Mouse (Mus musculus) heart, postnatal 4 days (tissue): ENCODE results near the gene Rhbdd3. TPM values are rescaled to one million over a fixed set of nuclear protein-coding genes. Genes with fewer than 3 reads are reported as not detected.

Source experiments
- DNase-seq: peaks from one replicate; pipeline ENCODE4 v3.0.0; 2021
- total RNA-seq, 2 experiments: library from RNA; stranded (reverse); gene quantifications; 2 replicates each; pipeline ENCODE4 v1.2.3; 2021

Gene Rhbdd3
- total RNA-seq: 10 to 100 TPM; 19.4 to 20.6 TPM

GRCm38 (mm10) chr11:5098736-5099542 is at the start of gene Rhbdd3, which contains the start of gene Ewsr1:
Rhbdd3 (plus strand) TSS chr11:5098926.
Ewsr1 (minus strand) TSS chr11:5099266.
- peak; percentile 99 for DNase-seq

- no peak for DNase-seq
Observed at GRCm38 (mm10) chr11:5051629-5052028, 47.1 kb upstream of the Rhbdd3 start.

DNA sequence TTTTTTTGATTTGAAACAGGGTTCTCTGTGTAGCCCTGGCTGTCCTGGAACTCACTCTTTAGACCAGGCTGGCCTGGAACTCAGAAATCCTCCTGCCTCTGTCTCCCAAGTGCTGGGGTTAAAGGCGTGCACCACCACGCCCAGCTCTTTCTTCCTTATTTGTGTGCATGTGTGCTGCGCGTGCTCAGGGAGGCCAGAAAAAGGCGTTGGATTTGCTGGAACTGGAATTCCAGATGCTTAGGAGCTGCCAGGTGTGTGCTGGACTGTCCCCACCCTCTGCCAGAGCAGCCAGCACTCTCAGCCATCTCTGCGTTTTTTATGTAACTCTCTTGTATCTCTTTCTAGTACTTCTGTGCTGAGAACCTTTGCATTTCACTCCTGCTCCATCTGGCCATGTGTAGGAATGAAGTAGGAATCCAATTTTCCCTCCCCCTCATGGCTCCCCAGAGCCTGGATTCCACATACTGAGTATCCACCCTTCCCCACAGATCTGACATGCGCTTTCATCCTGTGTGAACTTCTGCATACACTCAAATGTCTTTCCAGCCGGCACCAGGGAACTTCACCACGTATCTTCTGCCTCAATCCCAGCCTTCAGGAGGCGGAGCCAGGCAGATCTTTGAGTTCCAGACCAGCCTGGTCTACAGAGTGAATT is 46.4 kb upstream of the Rhbdd3 start:
- no peak for DNase-seq

DNA sequence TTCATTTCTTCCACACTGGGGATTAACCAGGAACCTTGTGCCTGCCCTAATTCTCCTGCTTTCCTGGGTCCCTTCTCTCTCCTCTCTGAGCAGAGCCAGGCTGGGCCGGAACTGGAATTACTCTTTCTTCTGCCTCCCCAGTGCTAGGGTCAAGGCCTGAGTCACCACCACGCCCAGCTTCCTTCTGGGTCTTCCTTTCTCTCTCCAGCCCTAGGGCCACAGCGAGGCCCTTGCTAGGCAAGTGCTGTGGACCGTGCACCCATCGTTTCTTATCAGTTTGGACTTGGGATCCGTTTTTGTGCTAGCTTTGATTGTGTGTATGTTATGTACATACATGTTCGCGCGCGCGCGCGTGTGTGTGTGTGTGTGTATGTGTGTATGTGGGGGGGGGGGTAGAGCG is 44.6 kb upstream of the Rhbdd3 start:
- DNase-seq: no peak

- no peak for DNase-seq
Observed at GRCm38 (mm10) chr11:5054874-5055273, 43.9 kb upstream of the Rhbdd3 start.

DNA sequence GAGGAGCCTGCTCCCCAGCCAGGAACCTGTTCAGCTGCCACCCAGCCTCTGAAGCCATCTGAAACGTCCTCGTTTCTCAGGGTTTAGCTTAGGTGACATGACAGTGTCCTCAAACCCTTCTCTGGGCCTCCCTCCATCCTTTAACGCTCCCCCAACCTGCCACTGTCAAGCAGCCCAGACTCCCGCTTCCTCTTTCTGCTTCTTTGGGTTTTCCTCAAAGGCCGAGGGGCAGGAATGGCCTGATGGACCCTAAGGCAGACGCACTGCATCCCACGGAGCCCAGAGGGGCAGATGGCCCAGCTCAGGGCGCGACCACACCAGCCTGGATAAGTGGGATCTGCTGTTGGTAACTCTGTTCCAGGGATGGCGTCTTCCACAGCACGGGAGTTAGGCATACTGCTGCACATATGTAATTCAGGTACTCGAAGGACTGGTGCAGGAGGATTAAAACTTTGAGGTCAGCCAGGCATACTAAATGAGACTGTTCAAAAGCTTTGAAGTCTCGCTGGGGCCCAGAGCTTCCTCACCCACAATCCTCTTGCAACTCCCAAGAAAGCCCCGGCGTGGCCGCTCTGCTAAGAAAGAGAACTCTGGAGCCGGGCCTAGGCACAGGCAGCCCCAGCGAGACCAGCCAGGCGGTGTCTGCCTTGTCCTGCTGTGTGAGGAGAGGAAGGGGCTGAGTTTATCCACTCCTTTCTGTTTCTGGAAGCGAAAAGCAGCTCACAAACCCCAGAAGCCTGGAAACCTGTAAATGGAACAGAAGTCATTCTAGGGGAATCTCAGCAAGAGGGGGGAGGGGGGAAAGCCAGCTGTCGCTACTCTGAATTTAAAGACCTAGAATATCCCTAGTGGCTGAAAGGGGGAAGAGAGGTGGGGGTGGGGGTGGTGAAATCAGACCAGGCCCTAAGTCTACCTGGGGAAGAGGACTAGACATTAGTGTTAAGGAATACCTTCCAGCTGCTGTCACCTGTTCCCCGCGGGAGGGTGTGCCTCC is 42.5 kb upstream of the Rhbdd3 start:
- DNase-seq: no peak

- DNase-seq: no peak
Observed at GRCm38 (mm10) chr11:5057064-5057463, 41.7 kb upstream of the Rhbdd3 start.

DNA sequence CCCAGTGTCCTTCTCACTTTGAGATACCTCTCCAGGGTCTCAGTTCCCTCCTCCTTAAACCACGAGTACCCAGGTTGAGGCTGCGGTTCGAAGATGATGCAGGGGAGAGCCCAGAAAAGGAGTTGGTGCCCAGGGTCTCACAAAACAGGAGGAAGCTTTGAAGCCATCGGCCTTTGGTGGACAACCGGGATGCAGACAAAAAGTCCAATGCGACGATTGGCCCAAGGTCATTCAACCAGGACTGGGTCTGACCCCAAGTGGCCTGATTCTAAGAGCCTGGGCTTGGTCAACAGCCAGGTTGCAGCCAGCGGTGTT is 41.2 kb upstream of the Rhbdd3 start:
- DNase-seq: no peak

DNA sequence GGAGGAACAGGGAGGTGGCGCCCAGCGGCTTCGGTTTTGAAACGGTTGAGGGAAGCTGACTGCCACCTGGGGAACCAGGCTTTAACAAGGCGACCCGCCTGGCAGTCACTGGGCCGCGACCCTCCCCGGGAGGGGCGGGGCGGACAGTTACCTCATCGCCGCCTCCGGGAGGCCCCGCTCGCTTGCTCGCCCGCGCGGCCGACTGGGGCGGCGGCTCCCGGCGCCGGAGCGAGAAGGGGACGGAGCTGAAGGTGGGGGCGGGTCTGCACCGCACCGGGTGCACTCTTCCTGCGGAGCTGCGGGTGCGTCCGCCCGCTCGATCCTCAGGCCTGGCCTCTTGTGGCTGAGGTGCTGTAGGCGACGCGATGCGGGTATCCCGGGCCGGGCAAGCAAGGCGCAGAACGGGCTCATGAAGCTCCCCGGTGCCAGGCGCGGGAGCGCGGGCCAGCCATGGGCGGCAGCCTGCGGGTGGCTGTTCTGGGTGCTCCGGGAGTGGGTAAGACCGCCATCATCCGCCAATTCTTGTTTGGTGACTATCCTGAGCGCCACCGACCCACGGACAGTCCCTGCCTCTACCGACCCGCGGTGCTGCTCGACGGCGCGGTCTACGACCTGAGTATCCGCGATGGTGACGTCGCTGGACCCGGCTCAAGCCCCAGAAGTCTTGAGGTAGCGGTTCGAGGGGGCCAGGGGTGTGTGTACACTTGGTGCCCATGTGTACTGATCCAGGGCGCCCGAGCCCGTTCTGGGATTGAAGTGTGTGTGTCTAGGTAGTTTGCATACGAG is 40.7 kb upstream of the Rhbdd3 start, which contains the start of gene Rasl10a:
Gene Rasl10a (plus strand): TSS at position 273 of the 786 bp plus-strand sequence.
- peak; percentile 55 for DNase-seq

- DNase-seq: no peak
Observed at GRCm38 (mm10) chr11:5058783-5059182, 39.9 kb upstream of the Rhbdd3 start.

- no peak for DNase-seq
Observed at GRCm38 (mm10) chr11:5059230-5059629, 39.5 kb upstream of the Rhbdd3 start.

DNA sequence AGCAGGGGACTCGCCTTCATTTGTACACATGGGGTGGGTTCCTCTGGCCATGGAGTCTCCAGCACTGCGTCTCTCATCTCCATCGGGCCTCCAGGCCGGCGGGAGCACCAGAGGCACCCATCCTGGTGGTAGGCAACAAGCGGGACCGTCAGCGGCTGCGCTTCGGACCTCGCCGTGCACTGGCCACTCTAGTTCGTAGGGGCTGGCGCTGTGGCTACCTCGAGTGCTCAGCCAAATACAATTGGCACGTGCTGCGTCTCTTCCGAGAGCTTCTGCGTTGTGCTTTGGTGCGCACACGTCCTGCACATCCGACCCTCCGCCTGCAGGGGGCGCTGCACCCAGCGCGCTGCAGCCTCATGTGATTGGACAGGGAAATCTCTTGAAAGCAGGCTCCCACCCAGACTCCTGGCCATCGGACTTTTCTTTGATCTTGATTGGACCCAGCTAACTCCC is 39.0 kb upstream of the Rhbdd3 start:
- peak; percentile 57 for DNase-seq

- no peak for DNase-seq
Observed at GRCm38 (mm10) chr11:5060756-5061412, 37.8 kb upstream of the Rhbdd3 start.

- peak; percentile 97 for DNase-seq
Observed at GRCm38 (mm10) chr11:5061413-5062139, 37.1 kb upstream of the Rhbdd3 start.

GRCm38 (mm10) chr11:5062326-5062725 is 36.4 kb upstream of the Rhbdd3 start:
- peak; percentile 24 for DNase-seq

DNA sequence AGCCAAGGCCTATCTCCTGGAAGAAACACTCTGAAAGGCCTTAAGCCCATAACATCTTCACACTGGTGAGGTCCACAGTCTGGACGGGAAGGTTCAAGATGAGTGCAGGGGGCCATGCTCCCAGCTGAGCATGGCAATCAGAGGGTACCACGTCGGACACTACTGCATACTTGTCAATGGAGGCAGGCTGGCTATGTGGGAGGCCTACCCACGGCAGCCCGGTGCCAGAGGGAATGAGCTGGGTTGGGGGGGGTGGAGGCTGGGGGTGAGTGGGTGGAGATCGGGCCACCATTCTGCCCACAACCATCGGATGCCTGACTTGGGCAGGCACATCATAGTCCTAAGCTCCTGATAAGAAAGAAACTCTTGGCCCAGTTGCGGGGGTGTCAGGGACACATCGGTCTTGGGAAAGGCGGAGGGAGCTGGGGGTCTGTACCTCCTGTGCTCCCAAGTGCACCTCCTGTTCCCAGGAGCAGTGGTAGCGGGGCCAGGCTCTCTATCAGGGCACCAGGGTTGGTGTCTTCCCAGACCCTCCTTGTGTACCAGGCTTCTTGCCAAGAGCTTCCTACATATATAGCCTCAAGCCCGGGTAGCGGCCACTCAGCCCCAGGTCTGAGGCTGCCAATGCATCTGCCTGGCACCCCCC is 35.7 kb upstream of the Rhbdd3 start:
- DNase-seq: no peak

DNA sequence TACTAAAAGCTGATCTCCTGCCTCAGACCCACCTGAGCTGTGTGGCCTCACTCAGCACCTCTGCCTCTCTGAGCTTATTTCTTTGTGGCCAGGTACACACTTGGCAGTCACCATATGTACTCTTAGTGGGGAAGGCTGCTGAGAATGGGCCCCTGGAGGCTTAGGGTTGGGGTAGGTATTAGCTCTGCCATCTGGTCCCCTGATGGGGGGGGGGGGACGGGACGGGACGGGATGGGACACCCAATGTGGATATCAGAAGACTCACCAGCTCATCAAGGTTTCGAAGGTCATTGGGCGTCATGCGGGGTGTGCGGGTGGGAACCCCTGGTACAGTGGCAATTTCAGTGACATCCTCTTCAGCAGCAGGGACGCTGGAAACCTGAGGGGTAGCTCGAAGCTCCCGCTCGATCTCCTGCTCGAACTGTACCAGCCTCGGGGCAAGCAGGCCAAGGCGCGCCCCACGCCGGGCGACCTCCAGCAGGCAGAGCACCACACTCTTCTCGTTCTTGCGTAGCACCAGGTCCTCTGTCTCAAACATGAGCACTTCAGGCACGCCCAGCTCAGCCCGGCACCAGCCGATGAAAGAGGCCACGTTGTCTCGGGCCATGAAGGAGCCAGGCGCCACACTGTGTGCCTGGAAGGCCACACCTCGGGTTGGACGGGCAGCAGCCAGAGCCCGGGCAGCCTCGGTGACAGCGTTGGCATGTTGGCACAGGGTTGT is 35.0 kb upstream of the Rhbdd3 start:
- DNase-seq: peak; percentile 27

GRCm38 (mm10) chr11:5064282-5065055 is 34.3 kb upstream of the Rhbdd3 start:
- DNase-seq: no peak
